Mouse (Mus musculus) bone marrow, adult 2 months (tissue): ENCODE results near the gene Rarres1. TPM values are rescaled to one million over a fixed set of nuclear protein-coding genes. Genes with fewer than 3 reads are reported as not detected.

Source experiments
- H3K27ac ChIP-seq: fragments of 200-500 bp; 2 replicates; pipeline ENCODE4 v1.5.1; 2012; ENCODE audit warnings: low read depth, mild to moderate bottlenecking, control low read depth, inconsistent platforms, low read length; ENCODE audit not compliant: control insufficient read depth, poor library complexity, insufficient read depth
- H3K4me1 ChIP-seq: fragments of 200-500 bp; 2 replicates; pipeline ENCODE4 v1.6.1; 2011; ENCODE audit warnings: low read length; ENCODE audit not compliant: control insufficient read depth, insufficient read depth
- H3K4me3 ChIP-seq: fragments of 200-500 bp; replicated peaks from 2 replicates; pipeline ENCODE3; 2011; ENCODE audit warnings: mild to moderate bottlenecking, low read depth, low read length, control low read depth; ENCODE audit not compliant: control insufficient read depth
- CTCF ChIP-seq: fragments of 200-500 bp; IDR thresholded peaks from 2 replicates; pipeline ENCODE4 v1.5.1; 2011; ENCODE audit warnings: low read length, control low read depth; ENCODE audit not compliant: control insufficient read depth, insufficient read depth
- POLR2A ChIP-seq: fragments of 200-500 bp; IDR thresholded peaks from 2 replicates; pipeline ENCODE4 v1.6.1; 2011; ENCODE audit warnings: low read depth, mild to moderate bottlenecking, control low read depth, low read length, borderline replicate concordance; ENCODE audit not compliant: control insufficient read depth
- WGBS: fragments of 180-500 bp; shearing (Covaris S2); methylation state at CpG from one replicate; pipeline ENCODE4 v1.1.7; 2018; 5-methylcytosine and 5-hydroxymethylcytosine counted together
- polyA plus RNA-seq: library from polyadenylated mRNA; stranded (reverse); fragments of >200 nt; gene quantifications from 2 replicates; pipeline ENCODE4 v1.2.4, GENCODE M21; 2011; ENCODE audit warnings: low replicate concordance; ENCODE audit not compliant: missing spikeins, insufficient read depth, insufficient read length

The Rarres1 gene
- not detected in 2 replicates for polyA plus RNA-seq

GRCm38 (mm10) chr3:67515274-67515801 is at the start of gene Rarres1:
Rarres1 (minus strand) TSS chr3:67515523.
- H3K27ac ChIP-seq: no peak within 1 kb of the TSS
- H3K4me1 ChIP-seq: no peaks in the 10 kb centered on the region
- no peak for TF ChIP-seq POLR2A
- no peak for TF ChIP-seq CTCF
- no peak within 1 kb of the TSS for H3K4me3 ChIP-seq
- WGBS: 2% methylated on average over 38 of the region's 38 CpGs

DNA sequence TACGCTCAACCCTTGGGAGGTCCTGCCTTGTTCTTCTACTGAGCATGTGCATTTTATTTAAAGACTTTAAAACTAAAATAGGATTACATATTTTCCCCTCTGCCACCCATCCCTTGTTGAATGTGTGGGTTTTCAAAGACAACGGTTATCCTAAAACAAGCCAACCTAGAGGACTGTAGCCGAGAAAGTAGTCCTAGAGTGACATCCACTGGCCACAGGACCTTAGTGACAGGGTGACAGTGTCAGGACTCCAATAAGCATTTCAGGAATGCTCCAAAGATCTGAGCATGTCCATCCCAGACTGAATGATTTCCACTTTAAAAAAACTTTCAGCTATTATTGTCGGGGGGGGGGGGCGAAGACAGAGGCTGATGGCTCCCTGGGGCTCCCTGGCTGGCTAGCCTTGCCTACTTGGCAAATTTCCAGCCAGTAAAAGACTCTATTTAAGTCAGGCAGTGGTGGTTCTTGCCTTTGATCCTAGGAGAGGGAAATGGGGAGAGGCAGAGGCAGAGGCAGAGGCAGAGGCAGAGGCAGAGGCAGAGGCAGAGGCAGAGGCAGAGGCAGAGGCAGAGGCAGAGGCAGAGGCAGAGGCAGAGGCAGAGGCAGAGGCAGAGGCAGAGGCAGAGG is 49.5 kb upstream of the Rarres1 start:
- peaks cover 1% of the 10 kb centered on the region; the same call in 1 of the 2 replicates for H3K4me1 ChIP-seq

DNA sequence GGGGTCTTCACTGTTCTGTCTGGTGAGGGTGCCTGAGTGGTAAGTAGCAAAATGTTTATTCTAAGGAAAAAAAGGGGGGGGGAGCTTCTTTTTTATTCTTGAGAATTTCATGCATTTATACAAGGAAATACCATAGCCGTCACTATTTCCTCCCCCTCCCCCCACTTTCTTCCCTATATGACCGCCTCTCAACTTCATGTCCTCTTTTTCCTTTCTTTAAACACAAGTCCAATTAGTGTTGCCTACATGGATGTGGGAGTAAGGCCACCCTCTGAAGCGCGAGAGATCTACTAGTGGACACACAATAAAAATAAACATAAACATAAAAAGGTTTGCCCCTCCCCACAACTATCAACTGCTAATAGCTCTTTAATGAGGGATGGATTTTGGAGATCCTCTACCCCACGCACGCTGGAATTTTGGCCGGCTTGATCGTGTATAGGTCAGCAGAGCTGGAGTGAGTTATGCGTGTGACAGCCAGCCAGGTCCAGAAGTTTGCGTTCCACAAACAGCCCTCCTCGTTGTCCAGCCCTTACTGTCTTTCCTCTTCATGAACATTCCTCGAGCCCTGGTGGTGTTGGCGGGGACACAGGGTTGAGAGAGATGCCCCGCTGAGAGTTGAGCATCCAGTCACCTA is 42.5 kb upstream of the Rarres1 start:
- no peak for TF ChIP-seq CTCF
- no peak for TF ChIP-seq POLR2A
- Histone ChIP-seq H3K27ac (peak overlapping the region; percentile 78; the same call in 1 of the 2 replicates), H3K4me3 (no peak overlapping the region), H3K4me1 (no peaks in the 10 kb centered on the region; the same call in 1 of the 2 replicates)
- WGBS: 76% methylated on average over 14 of the region's 14 CpGs

More for the DNA sequence above, 49.5 kb upstream of the Rarres1 start:
- TF ChIP-seq CTCF (peak; percentile 53), POLR2A (no peak)
- no peak overlapping the region for H3K4me3 ChIP-seq
- 56% methylated on average over 5 of the region's 5 CpGs for WGBS
- H3K27ac ChIP-seq: peak overlapping the region; percentile 57

DNA sequence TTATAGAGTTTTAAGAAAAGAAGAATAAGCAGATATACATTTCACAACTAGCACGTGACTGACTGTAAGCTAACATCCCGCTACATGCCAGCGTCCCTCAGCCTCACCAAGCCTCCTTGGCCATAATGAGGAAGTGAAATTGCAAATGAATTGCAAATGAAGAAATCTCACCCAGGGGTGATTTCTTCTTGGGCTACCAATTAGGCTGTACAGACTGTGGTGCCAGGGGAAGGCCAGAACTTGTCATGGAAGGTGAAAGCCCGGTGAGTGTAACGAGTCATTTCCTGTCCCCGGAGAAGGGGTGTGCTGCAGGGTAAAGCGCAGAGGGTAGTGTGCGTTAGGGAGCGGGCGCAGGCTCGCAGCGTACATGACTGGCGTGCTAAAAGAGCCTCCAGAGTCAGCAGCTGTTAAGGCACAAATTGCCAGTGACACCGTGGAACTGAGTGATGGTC is 41.9 kb upstream of the Rarres1 start:
- WGBS: 2% methylated on average over 14 of the region's 14 CpGs
- H3K4me3 ChIP-seq: peak overlapping the region; percentile 39
- TF ChIP-seq CTCF: no peak
- TF ChIP-seq POLR2A: peak; percentile 47; the same call in 1 of the 2 replicates
- H3K4me1 ChIP-seq: no peaks in the 10 kb centered on the region; the same call in 1 of the 2 replicates
- peak overlapping the region; percentile 78 for H3K27ac ChIP-seq

DNA sequence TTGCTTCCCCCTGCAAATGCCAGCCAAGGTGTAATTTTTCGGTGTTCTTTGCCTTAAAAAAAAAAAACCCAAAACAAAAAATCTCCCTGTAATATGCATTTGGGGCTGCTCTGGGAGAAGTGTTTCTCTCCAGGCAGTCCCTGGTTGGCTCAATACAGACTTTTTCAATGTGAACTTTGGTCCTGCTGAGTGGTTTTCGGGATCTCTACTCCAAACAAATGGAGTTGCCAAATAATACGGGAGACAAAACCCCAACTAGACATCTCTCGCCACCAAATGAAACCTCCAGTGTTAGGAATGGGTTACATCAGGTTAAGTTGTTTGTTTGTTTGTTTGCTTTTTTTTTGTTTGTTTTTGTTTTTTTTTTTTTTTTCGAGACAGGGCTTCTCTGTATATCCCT is 39.9 kb upstream of the Rarres1 start:
- Histone ChIP-seq H3K4me1 (no peaks in the 10 kb centered on the region; the same call in 1 of the 2 replicates), H3K4me3 (no peak overlapping the region), H3K27ac (no peak overlapping the region)
- WGBS: 76% methylated on average over 5 of the region's 5 CpGs
- TF ChIP-seq CTCF: no peak
- no peak for TF ChIP-seq POLR2A

- 75% methylated on average over 5 of the region's 5 CpGs for WGBS
- Histone ChIP-seq H3K4me1 (no peaks in the 10 kb centered on the region; the same call in 1 of the 2 replicates), H3K4me3 (no peak overlapping the region), H3K27ac (no peak overlapping the region)
- no peak for TF ChIP-seq CTCF
These were observed 38.7 kb upstream of the Rarres1 start for GRCm38 (mm10) chr3:67553927-67554448.

DNA sequence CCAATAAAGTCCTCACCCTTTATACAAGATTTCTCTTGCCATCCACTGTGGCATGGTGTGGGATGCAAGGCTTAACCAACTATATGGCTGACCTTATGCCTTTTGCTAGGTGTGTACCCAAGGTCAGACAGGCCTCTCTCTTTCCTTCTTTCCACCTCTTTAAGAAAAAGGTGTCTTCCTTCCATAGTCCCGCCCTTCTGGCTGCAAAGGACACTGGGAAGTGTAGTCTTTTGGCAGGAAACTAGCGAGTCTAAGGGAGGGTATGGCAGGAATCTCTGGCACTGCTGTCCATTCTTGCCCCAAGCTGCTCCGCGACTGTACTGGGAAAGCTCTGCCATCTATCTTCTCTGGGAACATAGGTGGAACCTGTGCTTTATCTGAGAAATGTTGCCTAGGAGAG is 38.0 kb upstream of the Rarres1 start:
- H3K4me3 ChIP-seq: no peak overlapping the region
- 59% methylated on average over 4 of the region's 4 CpGs for WGBS
- H3K27ac ChIP-seq: no peak overlapping the region
- no peak for TF ChIP-seq CTCF
- no peak for TF ChIP-seq POLR2A
- H3K4me1 ChIP-seq: no peaks in the 10 kb centered on the region; the same call in 1 of the 2 replicates

DNA sequence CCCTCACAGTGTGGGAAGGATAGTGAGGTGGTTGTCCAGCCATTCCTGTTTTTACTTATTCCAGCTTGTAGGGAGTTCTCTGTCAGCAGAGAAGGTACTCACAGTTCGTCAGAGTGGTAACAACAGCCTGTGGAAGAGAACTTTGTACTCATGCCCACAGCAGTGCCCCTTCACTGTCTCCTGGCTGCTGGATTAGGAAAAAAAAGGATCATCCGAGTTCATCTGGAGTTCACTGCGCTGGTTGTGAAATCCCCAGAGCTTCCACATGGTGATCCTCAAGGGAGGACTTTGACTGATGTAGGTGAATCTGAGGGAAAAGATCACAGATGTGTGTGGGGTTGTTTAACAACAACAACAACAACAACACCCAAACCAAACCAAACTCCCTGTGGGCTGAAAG is 35.9 kb upstream of the Rarres1 start:
- H3K4me1 ChIP-seq: no peaks in the 10 kb centered on the region; the same call in 1 of the 2 replicates
- TF ChIP-seq CTCF: no peak
- no peak for TF ChIP-seq POLR2A
- no peak overlapping the region for H3K27ac ChIP-seq
- WGBS: 63% methylated on average over 3 of the region's 3 CpGs
- no peak overlapping the region for H3K4me3 ChIP-seq
